Mouse (Mus musculus) neural tube, embryonic 12.5 days (tissue): ENCODE results near the gene Tmem97. TPM values are rescaled to one million over a fixed set of nuclear protein-coding genes. Genes with fewer than 3 reads are reported as not detected.

Source experiments
- ATAC-seq: fragments of 200-750 bp; cut with Nextera tagmentation; 2 replicates; pipeline ENCODE4 v1.8.0; 2017; ENCODE audit warnings: low read depth, mild to moderate bottlenecking, moderate TSS enrichment, moderate library complexity; ENCODE audit not compliant: low FRiP score
- H3K27ac ChIP-seq: fragments of 300-500 bp; sonication (generic); 2 replicates; pipeline ENCODE4 v1.5.1; 2016
- H3K27me3 ChIP-seq: fragments of 300-500 bp; sonication (generic); replicated peaks from 2 replicates; pipeline ENCODE4 v1.6.1; 2016; ENCODE audit warnings: mild to moderate bottlenecking
- H3K36me3 ChIP-seq: fragments of 300-500 bp; sonication (generic); 2 replicates; pipeline ENCODE4 v1.6.1; 2016; ENCODE audit warnings: mild to moderate bottlenecking
- H3K4me1 ChIP-seq: fragments of 300-500 bp; sonication (generic); 2 replicates; pipeline ENCODE4 v1.6.1; 2016
- H3K4me2 ChIP-seq: fragments of 300-500 bp; sonication (generic); replicated peaks from 2 replicates; pipeline ENCODE4 v1.6.1; 2016; ENCODE audit warnings: mild to moderate bottlenecking
- H3K4me3 ChIP-seq: fragments of 300-500 bp; sonication (generic); 2 replicates; pipeline ENCODE4 v1.5.1; 2016
- H3K9ac ChIP-seq: fragments of 300-500 bp; sonication (generic); 2 replicates; pipeline ENCODE4 v1.6.1; 2016; ENCODE audit warnings: mild to moderate bottlenecking
- H3K9me3 ChIP-seq: fragments of 300-500 bp; sonication (generic); 2 replicates; pipeline ENCODE4 v1.6.1; 2016; ENCODE audit warnings: mild to moderate bottlenecking
- whole genome bisulfite sequencing: fragments of 180-500 bp; shearing (Covaris S2); methylation state at CpG from one replicate; pipeline ENCODE4 v1.1.7; 2016; 5-methylcytosine and 5-hydroxymethylcytosine counted together
- polyA plus RNA-seq: library from polyadenylated mRNA; unstranded; fragments of >200 nt; fragmentation: Nextera tagmentation; extraction: Ambion mirVana; gene quantifications from 2 replicates; pipeline ENCODE4 v1.2.1, GENCODE M21; 2016

The Tmem97 gene
- polyA plus RNA-seq, 1 experiment from 2014 or later, result 39.5 TPM

- H3K4me3 ChIP-seq, result no peak overlapping the region
- no peaks in the 10 kb centered on the region for H3K4me1 ChIP-seq
- no peak overlapping the region for H3K9ac ChIP-seq
- H3K27me3 ChIP-seq, result no peaks in the 10 kb centered on the region
- no peaks in the 10 kb centered on the region for H3K9me3 ChIP-seq
- peaks cover 95% of the 10 kb centered on the region for H3K36me3 ChIP-seq
- H3K27ac ChIP-seq, result no peak overlapping the region
- no peak for ATAC-seq
- no peak overlapping the region for H3K4me2 ChIP-seq
- WGBS, result 77% methylated on average over 9 of the region's 9 CpGs
Observed at GRCm38 (mm10) chr11:78523241-78523955, 27.2 kb downstream of the Tmem97 start.

GRCm38 (mm10) chr11:78522481-78522997, 28.0 kb downstream of the Tmem97 start:
- WGBS, result 88% methylated on average over 1 of the region's 1 CpGs
- H3K27ac ChIP-seq, result no peak overlapping the region
- peaks cover 95% of the 10 kb centered on the region for H3K36me3 ChIP-seq
- no peaks in the 10 kb centered on the region for H3K4me1 ChIP-seq
- ATAC-seq, result no peak
- no peaks in the 10 kb centered on the region for H3K9me3 ChIP-seq
- no peak overlapping the region for H3K4me3 ChIP-seq
- no peak overlapping the region for H3K4me2 ChIP-seq
- no peaks in the 10 kb centered on the region for H3K27me3 ChIP-seq
- no peak overlapping the region for H3K9ac ChIP-seq

GRCm38 (mm10) chr11:78521880-78522279, 28.7 kb downstream of the Tmem97 start:
- Histone ChIP-seq H3K4me3 (no peak overlapping the region), H3K27me3 (no peaks in the 10 kb centered on the region), H3K36me3 (peaks cover 90% of the 10 kb centered on the region), H3K4me2 (no peak overlapping the region), H3K9me3 (no peaks in the 10 kb centered on the region), H3K27ac (no peak overlapping the region), H3K4me1 (no peaks in the 10 kb centered on the region), H3K9ac (no peak overlapping the region)
- WGBS, result 91% methylated on average over 3 of the region's 3 CpGs
- ATAC-seq, result no peak

GRCm38 (mm10) chr11:78518931-78519330, 31.6 kb downstream of the Tmem97 start:
- H3K9me3 ChIP-seq, result no peaks in the 10 kb centered on the region
- no peak overlapping the region for H3K4me2 ChIP-seq
- H3K36me3 ChIP-seq, result peaks cover 87% of the 10 kb centered on the region
- H3K27me3 ChIP-seq, result no peaks in the 10 kb centered on the region
- no peaks in the 10 kb centered on the region for H3K4me1 ChIP-seq
- H3K9ac ChIP-seq, result no peak overlapping the region
- no peak overlapping the region for H3K4me3 ChIP-seq
- ATAC-seq, result no peak
- WGBS, result 92% methylated on average over 10 of the region's 10 CpGs
- no peak overlapping the region for H3K27ac ChIP-seq

GRCm38 (mm10) chr11:78515549-78516325, 34.8 kb downstream of the Tmem97 start:
- H3K36me3 ChIP-seq, result peaks cover 55% of the 10 kb centered on the region
- no peak overlapping the region for H3K4me3 ChIP-seq
- H3K4me2 ChIP-seq, result no peak overlapping the region
- no peaks in the 10 kb centered on the region for H3K9me3 ChIP-seq
- H3K4me1 ChIP-seq, result peaks cover 21% of the 10 kb centered on the region
- no peaks in the 10 kb centered on the region for H3K27me3 ChIP-seq
- 62% methylated on average over 2 of the region's 2 CpGs for WGBS
- H3K9ac ChIP-seq, result no peak overlapping the region
- H3K27ac ChIP-seq, result no peak overlapping the region
- no peak for ATAC-seq

- ATAC-seq, result no peak
- Histone ChIP-seq H3K4me2 (peak overlapping the region; percentile 90), H3K4me1 (peaks cover 21% of the 10 kb centered on the region), H3K27me3 (no peaks in the 10 kb centered on the region), H3K4me3 (peak overlapping the region; percentile 89), H3K9ac (no peak overlapping the region), H3K36me3 (peaks cover 41% of the 10 kb centered on the region), H3K9me3 (no peaks in the 10 kb centered on the region), H3K27ac (no peak overlapping the region)
- 79% methylated on average over 3 of the region's 3 CpGs for WGBS
Observed at GRCm38 (mm10) chr11:78513106-78513790, 37.3 kb downstream of the Tmem97 start.

GRCm38 (mm10) chr11:78512025-78512957, 38.3 kb downstream of the Tmem97 start, which contains the start of the genes Tmem199 and Poldip2:
Gene Tmem199 (minus strand): TSS chr11:78512172.
Gene Poldip2 (plus strand): TSS chr11:78512193.
- peak within 1 kb of the TSS; percentile 92 for H3K9ac ChIP-seq
- no peaks in the 10 kb centered on the region for H3K9me3 ChIP-seq
- peak within 1 kb of the TSS; percentile 89 for H3K4me3 ChIP-seq
- 2% methylated on average over 65 of the region's 67 CpGs for WGBS
- peaks cover 42% of the 10 kb centered on the region for H3K36me3 ChIP-seq
- no peaks in the 10 kb centered on the region for H3K27me3 ChIP-seq
- H3K4me2 ChIP-seq, result peak within 1 kb of the TSS; percentile 90
- ATAC-seq, result peak; percentile 95
- H3K4me1 ChIP-seq, result peaks cover 21% of the 10 kb centered on the region
- peak within 1 kb of the TSS; percentile 59; the same call in 1 of the 2 replicates for H3K27ac ChIP-seq

- no peak overlapping the region for H3K4me3 ChIP-seq
- H3K27me3 ChIP-seq, result no peaks in the 10 kb centered on the region
- no peak overlapping the region for H3K9ac ChIP-seq
- ATAC-seq, result no peak
- 86% methylated on average over 5 of the region's 5 CpGs for WGBS
- H3K9me3 ChIP-seq, result no peaks in the 10 kb centered on the region
- no peak overlapping the region for H3K27ac ChIP-seq
- H3K36me3 ChIP-seq, result peaks cover 31% of the 10 kb centered on the region
- no peak overlapping the region for H3K4me2 ChIP-seq
- H3K4me1 ChIP-seq, result peaks cover 21% of the 10 kb centered on the region
Observed at GRCm38 (mm10) chr11:78509148-78509547, 41.4 kb downstream of the Tmem97 start.

GRCm38 (mm10) chr11:78505430-78505829, 45.1 kb downstream of the Tmem97 start:
- 78% methylated on average over 3 of the region's 3 CpGs for WGBS
- no peaks in the 10 kb centered on the region for H3K9me3 ChIP-seq
- no peak for ATAC-seq
- H3K4me3 ChIP-seq, result no peak overlapping the region
- H3K9ac ChIP-seq, result no peak overlapping the region
- no peaks in the 10 kb centered on the region for H3K4me1 ChIP-seq
- H3K27me3 ChIP-seq, result peaks cover 11% of the 10 kb centered on the region
- no peak overlapping the region for H3K4me2 ChIP-seq
- no peak overlapping the region for H3K27ac ChIP-seq
- H3K36me3 ChIP-seq, result peaks cover 31% of the 10 kb centered on the region

GRCm38 (mm10) chr11:78502909-78503650, 47.5 kb downstream of the Tmem97 start, which contains the start of gene Sebox:
Gene Sebox (plus strand): TSS chr11:78503447.
- 73% methylated on average over 7 of the region's 7 CpGs for WGBS
- H3K4me2 ChIP-seq, result no peak within 1 kb of the TSS
- H3K36me3 ChIP-seq, result peaks cover 20% of the 10 kb centered on the region
- no peak within 1 kb of the TSS for H3K4me3 ChIP-seq
- H3K27ac ChIP-seq, result no peak within 1 kb of the TSS
- ATAC-seq, result no peak
- no peak within 1 kb of the TSS for H3K9ac ChIP-seq
- H3K9me3 ChIP-seq, result no peaks in the 10 kb centered on the region
- H3K27me3 ChIP-seq, result peaks cover 27% of the 10 kb centered on the region
- H3K4me1 ChIP-seq, result no peaks in the 10 kb centered on the region

GRCm38 (mm10) chr11:78501529-78501928, 49.0 kb downstream of the Tmem97 start:
- H3K4me1 ChIP-seq, result peaks cover 5% of the 10 kb centered on the region
- H3K9me3 ChIP-seq, result no peaks in the 10 kb centered on the region
- ATAC-seq, result no peak
- peaks cover 27% of the 10 kb centered on the region for H3K27me3 ChIP-seq
- H3K27ac ChIP-seq, result no peak overlapping the region
- H3K9ac ChIP-seq, result no peak overlapping the region
- WGBS, result 85% methylated on average over 20 of the region's 20 CpGs
- peaks cover 6% of the 10 kb centered on the region for H3K36me3 ChIP-seq
- H3K4me2 ChIP-seq, result no peak overlapping the region
- no peak overlapping the region for H3K4me3 ChIP-seq
